Mouse (Mus musculus) layer of hippocampus, adult 8-10 months (tissue): ENCODE results near the gene Cubn. TPM values are rescaled to one million over a fixed set of nuclear protein-coding genes. Genes with fewer than 3 reads are reported as not detected.

Experiments
- DNase-seq, 2 experiments: peaks; one replicate each; pipeline ENCODE4 v3.0.0; 2022; ENCODE audit warnings: low spot score in 2 of 2
- total RNA-seq, 4 experiments: library from RNA; stranded (reverse); gene quantifications; 2 replicates each; pipeline ENCODE4 v1.2.4; 2022

Gene Cubn
- total RNA-seq, 4 experiments from 2014 or later = 0.14 to 0.23 (median 0.21) TPM

DNA sequence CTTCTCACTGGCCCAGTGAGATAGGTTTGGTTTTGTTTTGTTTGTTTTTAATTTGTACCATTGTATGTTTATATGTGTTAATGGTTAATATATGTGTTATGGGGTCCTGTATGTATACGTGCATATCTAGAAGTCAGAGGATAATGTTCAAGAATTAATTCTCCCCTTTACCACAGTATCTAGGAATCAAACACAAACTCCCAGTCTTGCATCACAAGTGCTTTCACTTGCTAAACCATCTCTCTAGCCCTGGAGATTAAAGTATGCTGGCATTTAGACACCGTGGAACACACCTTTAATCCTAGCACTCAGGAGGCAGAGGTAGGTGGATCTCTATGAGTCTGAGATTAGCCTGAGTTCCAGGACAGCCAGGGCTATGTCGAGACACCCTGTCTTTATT is 83.3 kb downstream of the Cubn start:
- no peak for DNase-seq

DNA sequence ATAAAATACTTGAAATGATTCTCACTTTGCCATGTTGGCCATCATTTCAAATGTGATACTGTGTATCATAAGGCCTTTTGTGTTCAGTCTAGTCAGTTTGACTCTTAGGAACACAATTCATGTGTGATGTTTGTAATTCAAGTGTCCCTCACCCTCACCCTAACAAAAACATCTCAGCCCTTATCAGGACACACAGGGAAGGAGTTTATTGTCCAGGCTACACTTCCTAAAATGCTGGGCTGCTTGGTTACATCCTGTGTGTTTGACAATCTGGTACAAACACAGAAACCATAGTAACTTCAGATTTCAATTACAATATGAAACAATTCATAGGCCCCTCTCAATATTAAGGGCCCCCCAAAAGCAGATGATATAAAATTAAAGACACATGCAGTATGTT is 83.9 kb downstream of the Cubn start:
- DNase-seq = no peak

DNA sequence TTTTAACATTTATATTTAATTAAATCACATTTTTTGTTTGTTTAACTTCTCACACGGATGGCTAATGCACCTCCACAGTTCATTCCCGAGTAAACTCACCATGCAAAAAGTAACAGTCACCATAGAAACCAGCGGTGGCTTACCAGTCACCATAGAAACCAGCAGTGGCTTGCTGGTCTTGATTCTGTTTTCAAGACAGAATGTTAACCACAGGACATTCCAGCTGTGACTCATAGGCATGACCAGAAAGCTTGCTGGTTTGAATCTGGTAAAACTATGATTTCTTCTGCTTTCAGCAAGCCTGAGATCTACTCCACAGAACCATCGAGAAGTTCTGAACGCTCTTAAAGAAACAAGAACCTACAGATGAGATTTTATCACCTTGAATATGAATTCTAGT is 84.3 kb downstream of the Cubn start:
- no peak for DNase-seq

DNA sequence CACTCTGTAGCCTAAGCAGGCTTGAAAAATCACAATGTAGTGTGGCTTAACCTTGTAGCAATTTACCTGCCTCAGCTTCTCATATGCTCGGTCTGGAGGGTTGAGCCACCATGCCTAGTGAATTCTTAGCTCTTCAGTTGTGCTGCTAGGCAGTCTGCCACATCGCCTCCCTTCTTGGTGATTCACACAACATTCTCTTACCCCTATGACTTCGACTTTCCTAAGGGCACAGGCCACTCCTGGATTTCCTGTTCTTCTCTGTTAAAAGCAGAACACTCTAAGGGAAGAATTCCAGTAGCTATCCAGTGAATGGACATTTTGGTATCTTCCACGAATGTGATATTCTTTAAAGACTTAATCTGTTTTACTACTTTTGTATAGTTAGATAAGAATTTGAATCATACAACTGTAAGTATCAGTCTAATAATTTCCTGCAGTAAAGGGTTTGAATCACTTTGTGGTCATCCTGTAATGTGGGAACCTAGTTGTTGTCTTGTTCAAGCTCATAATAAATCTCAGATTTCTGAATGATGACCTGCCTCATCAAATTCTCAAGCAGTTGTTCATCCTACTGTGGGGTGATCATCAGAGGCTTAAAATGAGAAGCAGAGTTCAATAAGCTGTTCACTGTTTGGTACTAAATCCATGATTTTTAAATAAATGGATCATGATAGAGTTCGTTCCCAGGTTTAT is 86.5 kb downstream of the Cubn start:
- no peak for DNase-seq

DNA sequence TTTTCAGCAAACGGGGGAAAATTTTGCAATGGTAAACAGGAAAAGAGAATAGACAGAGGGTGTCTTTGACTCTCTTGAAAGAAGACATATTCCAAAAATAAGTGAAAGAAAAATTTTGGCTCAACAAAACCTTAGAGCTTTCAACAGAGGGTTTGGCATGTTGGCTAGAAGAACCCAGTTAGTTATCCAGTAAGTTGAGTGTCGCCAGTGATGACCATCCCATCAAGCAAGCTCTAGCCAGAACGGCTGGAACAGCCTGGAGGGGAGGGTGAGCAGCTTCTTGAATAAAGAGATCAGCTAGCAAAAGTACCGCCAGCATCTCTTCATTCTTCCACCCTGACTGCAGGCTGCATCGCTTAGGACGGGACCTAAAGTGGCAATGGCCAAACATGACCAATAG is 90.8 kb downstream of the Cubn start:
- no peak for DNase-seq

DNA sequence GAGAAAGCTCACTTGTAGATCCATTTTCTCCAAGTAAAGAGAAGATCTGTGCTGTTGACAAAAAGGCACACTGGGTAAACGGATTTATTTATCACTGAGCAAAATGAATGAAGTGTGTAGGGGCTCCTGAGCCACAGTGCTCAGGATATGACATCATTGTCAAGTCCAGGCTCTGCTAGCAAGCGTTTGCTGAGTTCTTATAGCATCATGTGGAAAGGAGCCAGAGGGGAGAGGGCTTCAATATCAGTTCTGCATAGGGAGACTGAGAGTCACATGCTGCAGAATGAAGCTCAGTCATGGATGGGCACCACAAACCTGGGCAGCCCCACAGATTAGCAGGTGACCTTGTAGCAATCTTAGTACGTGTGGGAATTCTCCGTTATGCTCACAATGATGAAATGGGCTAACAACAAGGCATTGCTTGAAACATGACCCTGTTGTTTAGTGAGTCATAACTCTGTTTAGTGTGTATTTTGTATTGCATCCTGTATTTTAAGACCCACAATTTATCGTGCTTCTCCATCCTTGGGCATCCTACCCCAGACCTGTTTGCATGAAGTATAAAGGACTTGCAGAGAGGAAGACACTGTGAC is 92.0 kb downstream of the Cubn start:
- no peak for DNase-seq

DNA sequence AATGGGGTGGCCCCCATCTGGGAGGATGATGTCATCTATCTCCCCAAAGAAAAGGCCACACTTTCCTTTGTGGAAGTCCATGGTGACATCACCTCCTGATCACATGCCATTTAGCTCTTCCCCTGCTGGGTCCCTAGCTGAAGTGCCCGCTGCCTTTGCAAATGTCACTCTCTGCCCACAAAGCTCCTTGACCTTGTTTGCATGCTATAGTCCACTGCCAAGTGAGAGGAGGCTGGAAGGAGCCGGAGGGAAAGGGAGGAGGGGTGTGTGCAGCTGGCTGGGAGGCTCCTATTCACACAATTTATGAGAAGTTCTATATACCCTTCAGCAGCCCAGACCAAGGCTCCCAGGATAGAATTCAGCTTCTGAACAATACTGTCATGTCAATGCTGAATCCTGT is 92.7 kb downstream of the Cubn start:
- no peak for DNase-seq

DNA sequence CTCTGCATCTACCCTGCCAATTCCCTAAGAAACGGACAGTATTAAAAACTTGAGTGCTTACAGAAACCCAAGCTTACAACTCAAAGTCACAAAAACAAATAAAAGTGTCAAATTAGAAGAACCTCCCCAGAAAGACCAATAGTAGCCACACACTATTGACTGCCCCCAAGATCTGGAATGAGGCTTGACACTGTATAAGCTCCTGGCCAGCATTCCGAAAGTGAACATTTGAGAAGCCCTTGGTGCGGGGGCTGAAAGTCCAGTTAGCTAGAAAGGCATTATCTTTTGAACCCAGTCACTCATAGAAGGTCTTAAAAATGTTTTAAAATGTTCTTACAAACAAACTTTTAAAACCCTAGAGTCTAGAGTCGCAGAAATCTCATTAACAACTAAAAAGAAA is 93.1 kb downstream of the Cubn start:
- DNase-seq = no peak

DNA sequence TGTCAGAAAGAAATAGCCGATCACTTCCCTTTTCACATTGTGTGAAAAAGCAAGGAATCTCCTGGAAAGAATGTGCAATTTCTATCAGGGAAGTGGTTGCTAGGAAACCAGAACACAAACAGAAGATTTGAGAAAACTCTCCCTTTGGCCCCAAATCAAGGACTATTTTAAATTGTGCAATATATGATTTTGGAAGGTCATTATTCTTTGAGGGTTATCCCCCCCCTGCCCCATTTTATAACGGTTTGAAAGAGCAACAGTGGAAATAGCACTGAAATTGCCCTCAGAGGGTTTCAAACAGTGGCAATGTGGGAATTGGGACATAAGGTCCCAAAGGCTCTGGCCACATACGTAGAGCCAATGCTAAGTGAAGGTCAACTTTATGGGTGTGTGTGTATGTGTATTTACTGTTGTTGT is 95.5 kb downstream of the Cubn start:
- no peak for DNase-seq

DNA sequence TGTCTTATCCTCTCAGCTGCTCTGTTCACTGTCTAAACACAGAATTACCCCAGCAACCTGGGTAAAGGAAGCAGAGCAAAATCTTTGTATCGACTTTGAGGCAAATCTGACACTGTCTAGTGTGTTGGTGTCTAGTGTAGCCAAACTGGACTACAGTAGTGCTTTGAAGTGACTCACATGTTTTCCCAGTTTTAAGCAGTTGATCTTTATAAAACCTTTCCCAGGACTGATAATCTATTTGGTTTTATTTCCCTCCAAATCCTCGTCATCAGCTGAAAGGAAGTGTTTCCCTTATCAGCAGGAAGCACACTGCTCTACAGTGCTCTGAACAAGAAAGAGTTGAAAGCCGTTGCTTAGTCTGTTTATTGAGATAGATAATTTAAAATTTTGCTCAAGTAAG is 100.6 kb downstream of the Cubn start:
- DNase-seq = no peak

DNA sequence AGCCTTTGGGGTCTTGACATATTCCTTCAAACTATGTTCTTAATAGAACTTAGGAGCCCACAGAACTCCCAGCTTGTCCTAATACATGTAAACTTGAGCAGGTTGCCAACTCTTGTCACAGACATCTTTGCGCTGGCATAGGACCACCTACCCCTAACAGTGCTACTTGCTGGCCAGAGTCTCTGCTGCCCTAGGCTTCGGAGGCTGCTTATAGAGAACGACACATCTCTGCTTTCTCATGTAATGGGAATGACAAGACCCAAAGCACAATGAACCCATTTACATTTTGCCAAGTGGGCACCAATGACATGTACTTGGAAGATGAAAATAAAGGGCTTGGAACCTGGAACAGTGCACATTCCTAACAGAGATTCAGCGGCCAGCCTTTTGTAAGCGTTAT is 105.0 kb downstream of the Cubn start:
- DNase-seq = no peak

DNA sequence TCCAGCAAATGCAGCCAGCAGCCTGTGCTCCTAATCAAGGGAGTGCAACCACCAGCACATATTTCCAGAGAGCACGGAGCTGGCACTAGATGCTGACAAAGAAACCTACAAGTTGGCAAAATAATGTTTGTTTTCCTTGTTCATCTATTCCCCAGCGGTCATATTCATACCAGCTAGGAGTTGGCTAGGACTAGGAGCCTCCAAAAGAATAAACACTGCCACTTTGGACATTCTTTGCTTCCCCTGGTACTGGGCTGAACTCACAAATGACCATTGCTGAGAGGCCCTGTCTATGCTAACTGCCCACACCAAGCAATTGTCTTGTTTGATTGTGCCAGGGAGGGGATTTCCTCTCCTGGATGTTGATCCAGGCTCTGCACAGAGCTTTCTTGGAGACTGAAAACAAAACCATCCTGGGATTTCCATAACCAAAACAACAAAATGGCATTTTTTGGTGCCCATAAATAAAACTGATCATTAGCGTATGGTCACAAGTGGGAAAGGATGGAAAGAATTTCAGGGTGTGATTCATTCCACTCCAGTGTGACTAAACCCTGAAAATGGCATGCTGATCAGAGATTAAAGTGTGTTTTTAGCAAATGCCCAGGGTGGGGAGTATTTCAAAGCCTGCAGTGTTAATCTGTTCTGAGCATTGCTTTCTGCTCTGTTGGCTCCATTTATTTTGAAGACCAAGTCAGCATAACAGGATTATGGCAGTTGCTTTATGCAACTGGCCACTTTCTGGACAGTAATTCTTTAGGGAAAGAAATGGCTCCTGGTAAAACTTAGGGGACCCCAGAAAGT is 105.9 kb downstream of the Cubn start:
- no peak for DNase-seq

DNA sequence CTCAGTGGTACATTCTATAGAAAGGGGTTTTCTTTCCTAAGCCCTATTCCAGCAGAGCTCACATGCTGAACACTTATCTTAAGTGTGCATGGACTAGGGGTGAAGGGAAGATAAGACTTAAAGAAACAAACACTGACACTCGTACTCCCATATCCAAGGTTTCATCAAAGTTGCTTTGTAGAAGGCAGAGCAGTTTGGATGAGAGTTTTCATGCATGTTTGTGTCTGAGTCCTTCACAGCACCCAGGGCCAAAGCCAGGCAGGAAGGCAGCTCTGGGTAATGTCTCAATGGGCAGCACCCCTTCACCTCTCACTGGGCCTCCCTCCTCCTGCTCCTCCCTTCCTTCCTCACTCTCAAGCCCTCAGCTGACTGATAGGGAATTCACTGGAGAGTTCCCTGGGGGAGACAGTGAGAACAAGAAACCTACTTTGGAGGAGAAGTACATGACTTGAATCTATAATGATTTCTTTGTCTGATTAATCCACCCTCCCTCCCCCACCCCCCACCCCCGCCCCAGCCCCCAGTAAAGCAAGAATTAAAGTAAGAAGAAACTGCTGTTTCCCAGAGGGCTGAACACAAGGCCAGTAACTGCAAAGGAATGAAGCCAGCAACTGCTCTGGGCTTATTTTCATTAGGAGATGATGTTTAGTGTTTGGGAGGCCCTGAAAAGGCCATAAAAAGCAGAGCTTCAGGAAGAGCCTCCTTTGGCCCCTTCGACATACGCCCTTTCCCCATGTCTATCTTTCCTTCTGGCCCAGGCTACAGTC is 106.7 kb downstream of the Cubn start:
- no peak for DNase-seq

DNA sequence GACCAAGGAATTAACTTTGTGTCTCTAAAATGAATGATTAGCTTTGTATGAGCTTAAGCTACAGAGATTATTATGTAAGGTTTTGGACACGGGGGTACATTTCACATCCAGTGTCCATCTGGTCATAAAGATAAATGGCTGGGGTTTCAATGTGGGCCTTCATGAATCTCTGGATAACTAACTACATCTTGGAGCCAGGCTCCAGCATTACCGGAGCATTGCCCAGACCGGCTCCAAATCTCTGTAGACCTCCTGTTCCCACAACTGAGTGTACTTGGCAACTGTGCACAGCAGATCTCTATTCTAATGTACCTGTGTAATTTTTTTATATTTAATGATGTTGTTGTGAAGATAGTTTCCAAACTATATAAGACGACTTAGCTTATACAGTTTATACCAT is 115.4 kb downstream of the Cubn start:
- no peak for DNase-seq

DNA sequence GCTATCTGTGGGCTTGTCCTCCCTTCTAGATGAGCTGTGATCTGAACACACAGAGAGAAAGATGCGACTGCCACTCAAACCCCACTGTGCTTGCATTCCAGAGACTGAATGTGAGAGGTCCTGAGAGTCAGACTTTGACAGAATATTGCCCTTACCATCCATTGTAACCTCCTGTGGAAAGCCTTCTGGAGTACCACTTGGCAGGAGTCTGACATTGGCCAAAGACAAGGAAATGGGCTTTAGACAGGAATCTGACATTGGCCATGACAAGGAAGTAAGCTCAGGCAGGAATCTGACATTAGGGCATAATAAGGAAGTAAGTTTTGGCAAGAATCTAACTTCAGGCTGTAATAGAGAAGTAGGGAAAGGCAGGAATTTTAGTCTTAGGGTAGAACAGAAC is 118.3 kb downstream of the Cubn start:
- no peak for DNase-seq

DNA sequence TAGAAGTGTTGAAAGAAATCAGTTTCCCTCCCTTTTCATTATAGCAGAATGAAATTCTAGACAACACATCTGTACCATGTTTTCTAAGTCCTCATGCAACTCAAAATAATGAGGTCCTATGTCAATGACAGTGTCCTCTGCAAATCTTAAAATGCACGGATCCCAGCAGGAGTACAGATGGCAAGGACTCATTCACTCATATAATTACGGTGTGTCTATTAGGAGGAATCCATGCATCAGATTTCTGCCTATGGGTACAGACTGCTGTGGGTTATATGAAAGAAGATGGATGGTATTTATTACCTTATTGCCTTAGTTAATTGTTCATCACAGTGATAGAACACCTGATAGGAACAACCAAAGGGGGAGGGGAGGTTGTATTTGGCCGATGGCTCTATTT is 118.8 kb downstream of the Cubn start:
- no peak for DNase-seq

DNA sequence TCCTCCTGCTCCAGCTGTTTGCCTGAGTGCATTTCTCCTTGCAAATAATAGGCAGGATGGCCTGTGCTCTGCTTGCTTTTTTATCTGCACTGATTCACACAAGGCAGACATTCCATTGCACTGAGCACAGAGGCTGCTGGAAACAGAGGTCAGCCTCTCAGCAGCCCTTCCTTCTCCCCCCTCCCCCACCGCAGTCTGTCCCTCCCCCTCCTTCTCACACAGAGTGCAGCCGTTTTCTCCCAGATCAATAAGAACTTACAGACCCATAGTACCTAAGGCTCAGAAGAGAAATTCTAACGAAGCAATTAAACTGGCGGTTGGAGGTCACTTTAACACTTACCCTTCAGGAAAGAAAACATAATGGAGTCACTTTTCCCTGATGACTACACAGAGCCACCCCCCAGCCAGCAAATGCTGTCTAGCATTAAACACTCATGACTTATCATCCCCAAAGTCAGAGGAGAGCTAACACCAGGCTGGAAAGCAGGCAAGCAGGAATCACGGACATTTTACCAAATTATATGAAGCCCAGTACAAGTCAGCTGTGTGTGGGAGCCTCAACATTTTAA is 119.3 kb downstream of the Cubn start:
- DNase-seq = no peak

DNA sequence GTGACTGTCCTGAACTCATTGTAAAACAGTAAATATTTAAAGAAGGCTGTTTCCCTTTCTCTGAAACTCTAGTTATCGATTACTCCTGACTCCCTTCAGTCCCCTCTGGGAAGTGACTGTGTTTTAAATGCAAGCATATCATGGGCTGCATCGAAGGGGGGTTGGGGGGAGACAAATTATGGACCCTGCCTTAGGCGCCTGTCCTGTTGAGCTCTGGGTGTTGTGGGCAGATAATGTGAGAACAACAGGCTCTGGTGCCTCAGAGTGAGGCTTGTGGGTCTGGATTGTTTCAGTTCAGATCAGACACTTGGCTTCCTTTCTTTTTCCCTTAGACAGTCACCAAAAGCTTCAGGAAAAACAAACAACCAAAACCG is 119.8 kb downstream of the Cubn start:
- no peak for DNase-seq

DNA sequence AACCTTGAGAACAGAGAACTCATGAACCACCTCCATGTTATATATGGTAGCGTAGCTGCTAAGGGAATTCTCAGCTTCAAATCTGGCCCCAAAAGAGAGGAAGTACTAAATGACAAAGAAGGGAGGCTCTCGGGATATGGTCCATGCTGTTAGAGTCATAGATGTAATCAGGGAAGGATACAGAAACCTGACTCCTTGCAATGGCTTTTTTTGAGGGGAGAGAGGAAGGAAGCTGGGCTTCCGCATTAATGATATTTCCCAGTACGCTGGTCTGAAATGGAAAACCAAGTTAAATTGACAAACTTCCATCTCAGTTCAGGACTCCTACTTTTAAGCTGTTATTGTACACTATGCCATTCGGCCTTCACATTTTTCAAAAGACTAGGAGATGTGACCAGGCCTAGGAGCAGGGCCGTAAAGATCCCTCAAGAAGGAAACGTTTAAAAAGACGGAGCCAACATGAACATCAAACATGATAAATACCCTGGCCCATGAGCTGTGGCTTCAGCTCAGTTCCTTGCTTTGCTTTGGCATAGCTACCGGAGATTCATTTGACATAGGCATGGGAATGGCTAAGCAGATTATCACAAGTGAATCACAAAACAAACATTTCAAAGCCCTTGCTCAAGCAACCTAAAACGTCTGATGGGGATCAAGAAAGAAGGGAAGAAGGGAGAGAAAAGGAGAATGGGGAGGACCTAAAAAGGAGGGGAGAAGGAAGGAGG is 120.4 kb downstream of the Cubn start:
- DNase-seq = no peak

DNA sequence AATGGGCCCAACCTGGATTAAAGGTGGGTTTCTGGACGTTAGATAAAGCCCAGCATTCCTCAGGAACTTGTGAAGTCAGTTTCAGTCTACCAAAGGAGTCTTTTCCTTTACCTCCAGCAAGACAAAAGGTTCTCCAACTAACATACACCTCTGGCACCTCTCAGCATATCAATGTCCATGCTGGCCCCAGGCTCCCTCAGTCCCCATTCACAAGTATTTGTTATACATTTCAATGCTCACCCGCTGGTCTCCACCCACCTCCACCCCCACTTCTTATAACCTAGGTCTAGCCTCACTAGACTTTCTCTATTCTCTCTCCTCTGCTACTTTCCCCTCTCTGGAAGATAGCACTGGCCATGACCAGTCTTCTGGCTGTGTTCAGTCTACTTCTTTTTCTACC is 121.1 kb downstream of the Cubn start:
- no peak for DNase-seq

DNA sequence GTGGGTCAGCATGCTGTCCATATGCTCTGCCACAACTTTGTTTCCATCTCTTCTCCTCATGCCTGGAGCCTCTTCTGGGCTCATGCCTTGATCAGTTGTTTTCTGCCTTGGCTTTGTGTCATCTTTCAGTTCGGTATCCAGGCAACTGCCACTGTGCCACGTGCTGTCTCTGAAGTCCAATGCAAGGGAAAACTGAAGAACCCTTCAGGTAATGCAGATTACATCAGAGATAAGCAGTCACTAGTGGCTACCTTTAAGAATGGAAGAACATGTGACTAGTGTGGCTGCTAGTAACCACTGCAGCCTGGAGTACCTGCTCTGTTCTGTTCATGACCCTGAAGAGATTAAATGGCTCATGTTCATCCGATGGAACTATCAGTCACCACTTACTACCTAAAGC is 123.1 kb downstream of the Cubn start:
- no peak for DNase-seq
